28 mouse cellular contexts compared by ENCODE assay signal in the genomic region with DNA sequence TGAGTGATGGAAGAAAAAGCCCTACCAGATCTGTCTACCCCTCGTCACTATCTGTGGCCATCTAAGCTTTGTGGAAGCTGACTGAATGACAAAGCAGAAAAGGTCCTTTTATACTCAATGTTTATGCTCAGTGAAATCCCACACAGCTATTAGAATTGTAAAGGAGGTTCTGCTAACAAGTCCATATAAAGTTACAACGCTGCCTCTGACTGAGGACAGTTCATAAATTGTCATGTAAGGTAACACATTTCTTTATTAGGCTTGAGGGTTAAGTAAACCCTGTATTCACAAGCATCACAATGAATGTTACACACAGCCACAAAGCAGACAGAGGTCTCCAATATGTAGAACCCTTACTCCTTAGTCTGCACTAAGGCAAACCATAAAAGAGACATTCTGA. TPM values are rescaled to one million over a fixed set of nuclear protein-coding genes. Genes with fewer than 3 reads are reported as not detected.
"Had no signal": no experiment of that assay in that cellular context is flagged by ENCODE, and none has a peak within 500 bp of the region (broad histone marks: within the 10 kb centered on the region; RNA-seq: fewer than 3 reads in every experiment).

No protein-coding gene starts in this region.

- ATAC-seq: intestine, embryonic 16.5 days; liver, embryonic 12.5 days; midbrain, embryonic 15.5 days had no signal

- H3K4me2 ChIP-seq: limb, embryonic 13.5 days; liver, embryonic 12.5 days; liver, embryonic 15.5 days; lung, embryonic 15.5 days; midbrain, embryonic 12.5 days; midbrain, embryonic 15.5 days; neural tube, embryonic 12.5 days; neural tube, embryonic 15.5 days; stomach, embryonic 15.5 days had no signal

- H3K36me3 ChIP-seq: limb, embryonic 10.5 days; limb, embryonic 13.5 days; liver, embryonic 12.5 days; liver, embryonic 15.5 days; lung, embryonic 15.5 days; midbrain, embryonic 12.5 days; midbrain, embryonic 15.5 days; neural tube, embryonic 12.5 days; neural tube, embryonic 15.5 days; stomach, embryonic 15.5 days had no signal

- H3K27me3 ChIP-seq: limb, embryonic 13.5 days; liver, embryonic 12.5 days; liver, embryonic 15.5 days; lung, embryonic 15.5 days; megakaryocyte, embryonic 14.5 days; midbrain, embryonic 12.5 days; midbrain, embryonic 15.5 days; neural tube, embryonic 12.5 days; neural tube, embryonic 15.5 days; stomach, embryonic 15.5 days had no signal

- H3K9ac ChIP-seq: limb, embryonic 13.5 days; liver, embryonic 12.5 days; liver, embryonic 15.5 days; lung, embryonic 15.5 days; midbrain, embryonic 12.5 days; midbrain, embryonic 15.5 days; neural tube, embryonic 12.5 days; neural tube, embryonic 15.5 days; stomach, embryonic 15.5 days had no signal

- H3K4me1 ChIP-seq: stomach, embryonic 15.5 days had no signal

- H3K27ac ChIP-seq: layer of hippocampus, adult 2 months; limb, embryonic 10.5 days; limb, embryonic 13.5 days; liver, embryonic 12.5 days; liver, embryonic 15.5 days; lung, embryonic 15.5 days; midbrain, embryonic 12.5 days; midbrain, embryonic 15.5 days; neural tube, embryonic 12.5 days; neural tube, embryonic 15.5 days; stomach, embryonic 15.5 days had no signal

- H3K9me3 ChIP-seq: limb, embryonic 10.5 days; limb, embryonic 13.5 days; liver, embryonic 12.5 days; liver, embryonic 15.5 days; lung, embryonic 15.5 days; megakaryocyte, embryonic 14.5 days; midbrain, embryonic 12.5 days; midbrain, embryonic 15.5 days; neural tube, embryonic 12.5 days; neural tube, embryonic 15.5 days; stomach, embryonic 15.5 days had no signal

- DNase-seq: kidney, adult 18-20 months; kidney, adult 9 months; kidney, postnatal 14 days; kidney, postnatal 4 days; layer of hippocampus, adult 9-11 months; liver; lung, adult 18-20 months; lung, postnatal 10 days; lung, postnatal 36 days; right cerebral cortex, postnatal 25 days; spleen, adult 18-20 months had no signal

- H3K4me3 ChIP-seq: layer of hippocampus, adult 2 months; limb, embryonic 10.5 days; limb, embryonic 13.5 days; liver, embryonic 12.5 days; liver, embryonic 15.5 days; lung, embryonic 15.5 days; megakaryocyte, embryonic 14.5 days; midbrain, embryonic 12.5 days; midbrain, embryonic 15.5 days; neural tube, embryonic 12.5 days; neural tube, embryonic 15.5 days; stomach, embryonic 15.5 days had no signal

RNA-seq across cellular contexts. Expression of a gene that starts 0.5 kb away (rescaled TPM):
- total RNA-seq: layer of hippocampus, adult 2 months; layer of hippocampus, postnatal 25 days; left cerebral cortex, adult 18-20 months; left cerebral cortex, postnatal 25 days had no signal
- polyA plus RNA-seq: kidney, embryonic 16.5 days; limb, embryonic 10.5 days; limb, embryonic 13.5 days; midbrain, embryonic 12.5 days; midbrain, embryonic 15.5 days; neural tube, embryonic 12.5 days; neural tube, embryonic 15.5 days had no signal
